8 mouse cellular contexts compared by ENCODE assay signal in genomic region chr3:38201861-38202656, GRCm38 (mm10).
DNase-seq lines count a peak whose midpoint lies in the region; ATAC-seq and TF ChIP-seq lines count a peak whose summit lies in the region.

No protein-coding gene starts in this region.

- peak; percentile 21 to 58 for DNase-seq in spleen, adult 18-20 months
- DNase-seq in spleen, adult 12 weeks (ENCODE audit: low spot score): no peak
- DNase-seq in cerebellum, adult 2 months: peak; percentile 41 to 55
- DNase-seq in gastrocnemius, postnatal 14 days: peak; percentile 78
- DNase-seq in kidney, postnatal 25 days: peak; percentile 84 to 90
- peak; percentile 69 for DNase-seq in liver, postnatal 0 days
- peak; percentile 76 for DNase-seq in retina, embryonic 14.5 days (ENCODE audit: low spot score)
- no peak for DNase-seq in thymus, postnatal 0 days (ENCODE audit: low spot score)

- H3K27ac ChIP-seq in cerebellum, adult 2 months (ENCODE audit: insufficient read depth, low read length): no peak overlapping the region
- peak overlapping the region; percentile 39 for H3K27ac ChIP-seq in liver, postnatal 0 days (ENCODE audit: low read depth)

- H3K9ac ChIP-seq in liver, postnatal 0 days (replicated peaks): no peak overlapping the region

- H3K4me2 ChIP-seq in liver, postnatal 0 days (ENCODE audit: low read depth, low read length): peak overlapping the region; percentile 51

- intact Hi-C loops in gastrocnemius, postnatal 14 days (cut with DNase I; ENCODE audit: low total_unique reads): loop anchor here (10.0 kb wide), 2 partner anchors 567 to 717 kb away; partner anchors contain the start of gene Spry1

- H3K36me3 ChIP-seq in liver, postnatal 0 days (replicated peaks; ENCODE audit: insufficient read depth, low read length): no peaks in the 10 kb centered on the region

- TF ChIP-seq POLR2A in cerebellum, adult 2 months (IDR thresholded peaks at IDR 0.05; ENCODE audit: borderline replicate concordance, insufficient read depth, low read length): no peak

- WGBS in cerebellum, adult 2 months: 60% methylated on average over 10 of the region's 10 CpGs
- 20% methylated on average over 10 of the region's 10 CpGs for WGBS in liver, postnatal 0 days (ENCODE audit: insufficient replicate concordance)

- H3K9me3 ChIP-seq in liver, postnatal 0 days (ENCODE audit: low read length): no peaks in the 10 kb centered on the region

- no peak overlapping the region for H3K4me3 ChIP-seq in cerebellum, adult 2 months (replicated peaks; ENCODE audit: insufficient read depth, low read depth, low read length)
- H3K4me3 ChIP-seq in liver, postnatal 0 days (ENCODE audit: low read depth, low read length): peak overlapping the region; percentile 36; the same call in 1 of the 2 replicates

- peak; percentile 69 for TF ChIP-seq CTCF in cerebellum, adult 2 months (IDR thresholded peaks at IDR 0.05; ENCODE audit: borderline replicate concordance, insufficient read depth, low read depth, low read length)
- TF ChIP-seq CTCF in liver, postnatal 0 days (IDR thresholded peaks at IDR 0.05; ENCODE audit: low read depth): peak; percentile 77

- peak; percentile 86 for ATAC-seq in liver, postnatal 0 days

- H3K27me3 ChIP-seq in cerebellum, adult 2 months (ENCODE audit: control insufficient read depth, insufficient read depth, low read length): no peaks in the 10 kb centered on the region
- no peaks in the 10 kb centered on the region for H3K27me3 ChIP-seq in liver, postnatal 0 days (ENCODE audit: insufficient read depth, low read length)

- H3K4me1 ChIP-seq in cerebellum, adult 2 months (ENCODE audit: control insufficient read depth, insufficient read depth, low read length): no peaks in the 10 kb centered on the region
- H3K4me1 ChIP-seq in liver, postnatal 0 days (ENCODE audit: insufficient read depth): no peaks in the 10 kb centered on the region

- TF ChIP-seq EP300 in liver, postnatal 0 days (IDR thresholded peaks at IDR 0.05; ENCODE audit: low read depth): peak; percentile 24; the same call in 1 of the 2 replicates

Comparison
In these comparisons a context has a peak if more than half of its experiments do, and no peak if none do; other contexts are left out.
1. DNase-seq: peak in spleen, adult 18-20 months (2 of 2), cerebellum, adult 2 months (2 of 2), gastrocnemius, postnatal 14 days (single experiment), kidney, postnatal 25 days (2 of 2), liver, postnatal 0 days (single experiment) and retina, embryonic 14.5 days (single experiment); none in spleen, adult 12 weeks (single experiment) and thymus, postnatal 0 days (single experiment).